Mouse (Mus musculus) megakaryocyte, embryonic 14.5 days (primary cell): ENCODE data around the gene Als2cr12.

ENCODE experiments used
- FLI1 ChIP-seq: IDR thresholded peaks from 2 replicates; pipeline ENCODE4 v1.6.1; 2012; ENCODE audit warnings: low read length, inconsistent platforms, mixed read lengths
- GATA1 ChIP-seq: IDR thresholded peaks from 3 replicates; pipeline ENCODE4 v1.6.1; 2012; ENCODE audit warnings: mixed read lengths, low read length, inconsistent platforms, borderline replicate concordance

DNA sequence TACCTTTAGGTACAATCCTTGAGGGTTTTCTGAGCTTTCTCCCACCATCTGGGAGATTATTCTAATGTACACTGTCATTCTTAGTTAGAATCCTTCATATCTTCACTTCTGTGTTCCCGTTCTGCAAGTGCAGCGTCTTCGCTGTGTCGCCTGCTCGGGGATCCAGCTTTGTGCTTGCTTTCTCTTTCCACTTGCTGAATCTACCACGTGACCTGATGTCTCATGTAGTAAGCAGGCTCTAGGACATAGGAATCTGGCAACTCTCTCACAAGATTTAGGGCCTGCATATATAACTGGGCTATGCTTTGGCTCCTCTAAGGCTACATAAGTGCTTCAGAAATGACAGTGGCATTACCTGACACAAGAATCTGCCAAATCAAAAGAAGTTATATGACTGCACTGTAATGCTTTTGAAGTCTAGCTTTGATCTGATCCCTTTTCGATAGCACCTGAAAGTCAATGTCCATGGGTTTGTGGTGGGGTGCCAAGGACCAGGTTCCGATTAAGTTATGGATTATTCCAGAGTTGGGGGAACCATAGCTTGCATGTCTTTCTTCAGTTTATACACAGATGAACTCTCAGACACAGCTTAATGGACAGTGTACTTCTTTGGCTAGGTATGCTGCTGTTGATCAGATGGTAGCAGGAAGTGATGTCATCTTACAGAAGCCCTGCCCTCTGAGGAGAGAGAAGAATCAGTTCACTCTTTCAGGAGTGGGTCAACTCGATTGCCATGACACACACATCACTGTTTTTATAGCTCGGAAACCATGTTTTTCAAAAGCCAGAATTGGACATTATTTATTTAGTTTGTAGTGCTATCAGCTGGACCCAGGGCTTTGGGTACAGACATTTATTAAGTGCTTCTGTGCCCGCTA lies 38.5 kb upstream of the Als2cr12 start:
- TF ChIP-seq GATA1 = no peak
- no peak for TF ChIP-seq FLI1
